Mouse (Mus musculus): ENCODE measurements around the gene Hoxc6.

- TF ChIP-seq CTCF (IDR thresholded peaks at IDR 0.05; ENCODE audit: low read depth) (no peak), EP300 (IDR thresholded peaks at IDR 0.05; ENCODE audit: low read depth) (no peak)
Measured at GRCm38 (mm10) chr15:103060341-103061130, 62.5 kb downstream of the Hoxc6 start.

Measured in liver, postnatal 0 days (tissue).